Mouse (Mus musculus) thymus, adult 2 months (tissue): ENCODE measurements around the gene Parvg.

Experiments
- CTCF ChIP-seq: fragments of 200-500 bp; IDR thresholded peaks from 2 replicates; pipeline ENCODE4 v1.5.1; 2012; ENCODE audit warnings: mild to moderate bottlenecking, control low read depth, low read length, moderate library complexity, borderline replicate concordance; ENCODE audit not compliant: control insufficient read depth, poor library complexity, insufficient read depth; ENCODE audit errors: extremely low read depth
- POLR2A ChIP-seq: fragments of 200-500 bp; IDR thresholded peaks from 2 replicates; pipeline ENCODE4 v1.6.1; 2012; ENCODE audit warnings: mild to moderate bottlenecking, low read length, control low read depth, moderate library complexity; ENCODE audit not compliant: control insufficient read depth, poor library complexity, insufficient read depth; ENCODE audit errors: extremely low read depth

- no peak for TF ChIP-seq CTCF
- TF ChIP-seq POLR2A = no peak
Measured at GRCm38 (mm10) chr15:84328870-84329269, 5.0 kb downstream of the Parvg start.
